In genomic region chr8:70503062-70503750, GRCm38 (mm10) we compare ENCODE assay signal across 8 mouse cellular contexts. TPM values are rescaled to one million over a fixed set of nuclear protein-coding genes. Genes with fewer than 3 reads are reported as not detected.
A peak's percentile ranks its signal among the peaks of the same experiment; 100 is the strongest.
DNase-seq lines count a peak whose midpoint lies in the region; TF ChIP-seq lines count a peak whose summit lies in the region.

No protein-coding gene starts in this region.

- no peaks in the 10 kb centered on the region; the same call in 1 of the 2 replicates for H3K4me1 ChIP-seq in cortical plate, adult 2 months (ENCODE audit: control insufficient read depth, insufficient read depth, low read length)

- H3K4me3 ChIP-seq in cortical plate, adult 2 months (ENCODE audit: insufficient read depth, low read length) = no peak overlapping the region

- no peak overlapping the region for H3K27ac ChIP-seq in cortical plate, adult 2 months (ENCODE audit: insufficient read depth, low read length)

- peak; percentile 41; the same call in 1 of the 2 replicates for TF ChIP-seq CTCF in cortical plate, adult 2 months (IDR thresholded peaks at IDR 0.05; ENCODE audit: extremely low read depth, insufficient read depth, low read length)

- no peak for TF ChIP-seq POLR2A in cortical plate, adult 2 months (IDR thresholded peaks at IDR 0.05; ENCODE audit: extremely low read depth, insufficient read depth, low read length)

- DNase-seq in B cell, adult 2 months = peak; percentile 73 to 76
- peak; percentile 79 for DNase-seq in Muller cell, postnatal 12 days (ENCODE audit: inconsistent ontology term)
- peak; percentile 73 to 77 for DNase-seq in gastrocnemius, postnatal 4 days (ENCODE audit: low spot score in 2 of 2)
- peak; percentile 49 for DNase-seq in kidney, adult 11 months
- peak; percentile 58 to 71 for DNase-seq in lung, adult 18-20 months
- peak; percentile 82 for DNase-seq in retina, embryonic 14.5 days (ENCODE audit: low spot score)
- no peak for DNase-seq in yolk sac, embryonic 10.5 days (ENCODE audit: low spot score)

RNA-seq across cellular contexts. Expression of gene Rex1bd, which starts 3.3 kb away (rescaled TPM):
- 201 and 206 TPM in 2 replicates for polyA plus RNA-seq in cortical plate, adult 2 months (2012; rRNA removed)
- 100 to 1,000 TPM; 118 to 119 TPM for total RNA-seq in gastrocnemius, postnatal 4 days (2021)

RNA-seq across cellular contexts. Expression of gene Uba52, which starts 7.4 kb away (rescaled TPM):
- 851 and 918 TPM in 2 replicates for polyA plus RNA-seq in cortical plate, adult 2 months (2012; rRNA removed)
- total RNA-seq in gastrocnemius, postnatal 4 days (2021) = 1,000 to 10,000 TPM; 1,604 to 1,674 TPM

RNA-seq across cellular contexts. Expression of gene Crlf1, which starts 10.2 kb away (rescaled TPM):
- polyA plus RNA-seq in cortical plate, adult 2 months (2012; rRNA removed) = 2.1 and 8.6 TPM in 2 replicates
- total RNA-seq in gastrocnemius, postnatal 4 days (2021) = 1 to 10 TPM; 3.7 to 4.7 TPM

RNA-seq across cellular contexts. Expression of gene Tmem59l, which starts 16.0 kb away (rescaled TPM):
- 368 and 400 TPM in 2 replicates for polyA plus RNA-seq in cortical plate, adult 2 months (2012; rRNA removed)
- total RNA-seq in gastrocnemius, postnatal 4 days (2021) = not detected

RNA-seq across cellular contexts. Expression of gene Fkbp8, which starts 24.3 kb away (rescaled TPM):
- 592 and 612 TPM in 2 replicates for polyA plus RNA-seq in cortical plate, adult 2 months (2012; rRNA removed)
- total RNA-seq in gastrocnemius, postnatal 4 days (2021) = 100 to 1,000 TPM; 162 to 184 TPM
